Mouse (Mus musculus) layer of hippocampus, postnatal 10 days (tissue): ENCODE measurements around the gene Smc5. TPM values are rescaled to one million over a fixed set of nuclear protein-coding genes. Genes with fewer than 3 reads are reported as not detected.

ENCODE experiments used
- total RNA-seq, 2 experiments: library from RNA; stranded (reverse); gene quantifications; 2 replicates each; pipeline ENCODE4 v1.2.3; 2021

Smc5 gene
- total RNA-seq, 2 experiments from 2014 or later, result 39.1 to 41.3 TPM

Other genes with a start within 250 kb of the Smc5 start
- 100 to 1,000 TPM; 124 to 137 TPM for gene Klf9, start 132.7 kb downstream of the Smc5 start, total RNA-seq
- gene Mamdc2, start 174.5 kb upstream of the Smc5 start, total RNA-seq, result 1 to 10 TPM; 2.8 to 3.9 TPM